Mouse (Mus musculus): ENCODE data around the gene Mcpt9.
"Not testable (repeated sequence)": the region's sequence is repeated elsewhere in the genome, so short reads cannot be mapped to it uniquely, and the experiment has no call there.

The Mcpt9 gene

DNA sequence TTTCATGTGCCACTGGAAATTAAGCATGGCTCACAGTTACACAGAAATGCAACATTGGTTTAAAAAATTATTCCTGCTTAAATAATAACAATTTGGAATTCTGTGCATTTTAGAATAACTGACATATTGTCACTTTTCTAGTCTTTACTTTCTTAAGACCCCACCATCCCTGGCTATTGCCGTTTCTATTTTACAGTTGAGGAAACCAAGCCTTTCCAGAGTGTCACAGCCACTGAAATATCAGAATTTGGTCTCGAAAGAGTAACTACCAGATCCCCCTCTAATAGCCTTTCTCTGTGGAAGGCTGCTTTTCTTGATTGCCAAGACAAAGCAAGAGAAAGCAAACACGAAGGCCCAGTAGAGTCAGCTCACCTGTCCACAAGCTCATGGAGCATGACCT is at the start of gene Mcpt9:
Mcpt9 (minus strand) TSS at position 101 of the 400 bp plus-strand sequence.
- not testable (repeated sequence) for DNase-seq (ENCODE audit: low read depth, low spot score)

DNA sequence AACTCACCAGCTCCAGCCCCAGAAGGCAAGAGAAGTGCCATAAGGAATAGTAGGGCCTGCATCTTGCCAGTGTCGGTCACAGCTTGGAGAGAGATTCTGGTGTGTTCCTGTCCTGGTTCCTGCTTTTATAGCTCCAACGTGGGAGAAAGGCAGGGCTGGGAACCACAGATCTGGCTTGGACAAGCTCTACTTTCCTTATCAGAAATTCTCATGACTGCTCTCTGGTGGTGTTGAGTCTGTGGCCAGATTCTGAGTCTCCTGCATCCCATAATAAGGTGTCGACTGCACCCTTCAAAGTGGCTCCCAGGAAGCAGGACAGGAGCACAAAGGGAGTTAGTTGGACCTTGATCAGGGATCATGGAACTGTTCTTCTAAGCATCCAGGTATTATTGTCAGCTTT is 31.9 kb upstream of the Mcpt9 start, which contains the start of gene Mcpt4:
Mcpt4 (minus strand) TSS at position 101 of the 400 bp plus-strand sequence.
- DNase-seq (ENCODE audit: low read depth, low spot score), result not testable (repeated sequence)

DNA sequence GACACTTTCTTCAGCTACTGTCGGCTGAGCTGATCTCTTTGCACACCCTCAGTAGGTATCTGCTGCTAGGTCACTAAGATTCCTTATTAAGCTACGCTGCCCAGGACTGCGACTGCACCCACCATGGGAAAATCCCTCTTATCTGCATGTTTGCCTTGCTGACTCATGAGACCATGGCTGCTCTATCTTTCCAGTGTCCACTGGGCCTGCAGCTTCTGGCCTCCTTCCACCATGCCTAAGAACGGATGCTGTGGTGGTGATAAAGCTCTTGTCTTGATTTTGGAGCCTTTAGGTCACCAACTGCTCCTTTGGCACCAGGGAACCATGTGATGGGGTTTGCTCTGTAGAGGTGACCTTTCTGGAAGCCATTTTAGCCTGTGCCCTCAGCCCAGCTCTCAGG is 27.4 kb upstream of the Mcpt9 start:
- no peak for DNase-seq (ENCODE audit: low read depth, low spot score)

DNA sequence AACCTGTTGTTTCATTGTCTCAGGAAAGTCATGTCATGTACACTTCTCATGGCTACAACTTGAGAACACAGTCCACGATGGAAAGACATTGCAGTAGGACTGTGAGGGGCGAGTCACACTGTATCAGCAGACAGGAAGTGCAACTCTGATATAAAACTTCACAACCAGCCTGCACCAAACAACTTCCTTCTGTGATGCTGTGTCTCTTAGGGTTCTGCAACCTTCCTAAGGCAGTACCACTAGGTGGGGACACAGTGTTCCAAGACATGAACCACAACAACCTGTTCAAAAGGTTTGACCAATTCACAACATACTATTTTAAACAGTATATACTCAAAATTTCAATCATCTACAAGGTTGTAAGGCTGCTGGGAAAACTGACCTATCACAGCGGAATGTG is 25.1 kb upstream of the Mcpt9 start:
- no peak for DNase-seq (ENCODE audit: low read depth, low spot score)

DNA sequence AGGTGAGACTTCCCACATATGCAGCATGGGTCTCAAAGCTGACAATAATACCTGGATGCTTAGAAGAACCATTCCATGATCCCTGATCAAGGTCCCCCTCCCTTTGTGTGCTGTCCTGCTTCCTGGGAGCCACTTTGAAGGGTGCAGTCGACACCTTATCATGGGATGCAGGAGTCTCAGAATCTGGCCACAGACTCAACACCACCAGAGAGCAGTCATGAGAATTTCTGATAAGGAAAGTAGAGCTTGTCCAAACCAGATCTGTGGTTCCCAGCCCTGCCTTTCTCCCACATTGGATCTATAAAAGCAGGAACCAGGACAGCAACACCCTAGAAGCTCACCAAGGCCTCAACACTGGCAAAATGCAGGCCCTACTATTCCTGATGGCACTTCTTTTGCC is 11.5 kb upstream of the Mcpt9 start, which contains the start of gene Mcpt2:
Mcpt2 (plus strand) TSS at position 250 of the 400 bp plus-strand sequence.
- DNase-seq (ENCODE audit: low read depth, low spot score), result not testable (repeated sequence)

DNA sequence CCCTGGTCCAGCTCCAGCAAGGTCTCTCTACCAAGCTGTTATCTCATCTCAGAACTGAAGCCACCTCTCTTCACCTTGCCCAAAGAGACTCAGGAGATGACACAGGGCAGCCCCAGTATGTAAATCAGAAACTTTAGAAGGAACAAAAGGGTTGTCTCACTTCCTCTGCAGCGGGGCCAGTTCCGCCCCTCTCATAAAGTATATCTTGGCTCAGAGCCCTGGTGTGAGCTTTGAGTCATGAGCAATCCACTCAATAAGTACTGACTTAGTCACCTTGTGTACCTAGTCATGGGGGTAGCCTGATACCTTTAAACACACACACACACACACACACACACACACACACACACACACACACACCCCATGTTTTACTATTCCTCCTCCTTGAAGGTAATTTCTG is 4.1 kb upstream of the Mcpt9 start:
- DNase-seq (ENCODE audit: low read depth, low spot score), result no peak

DNA sequence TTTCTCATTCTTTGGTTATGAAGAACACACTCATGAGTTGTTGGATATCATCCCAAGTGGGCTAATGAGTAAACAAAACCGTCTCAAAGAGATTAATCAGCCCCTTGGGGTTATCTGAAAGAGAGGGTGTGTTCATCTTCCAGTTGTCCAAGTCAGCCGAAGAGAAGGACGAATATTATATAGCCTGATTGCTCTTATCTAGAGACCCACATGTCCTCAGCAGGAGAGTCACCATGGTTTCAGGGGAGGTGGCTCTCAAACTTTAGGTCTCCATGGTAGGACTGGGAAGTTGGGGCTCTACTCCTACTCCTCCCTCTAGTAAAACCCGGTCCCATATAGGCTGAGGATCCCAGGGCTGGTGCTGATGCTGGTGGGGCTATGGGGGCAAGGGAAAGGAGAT is 9.0 kb downstream of the Mcpt9 start:
- DNase-seq (ENCODE audit: low read depth, low spot score), result not testable (repeated sequence)

DNA sequence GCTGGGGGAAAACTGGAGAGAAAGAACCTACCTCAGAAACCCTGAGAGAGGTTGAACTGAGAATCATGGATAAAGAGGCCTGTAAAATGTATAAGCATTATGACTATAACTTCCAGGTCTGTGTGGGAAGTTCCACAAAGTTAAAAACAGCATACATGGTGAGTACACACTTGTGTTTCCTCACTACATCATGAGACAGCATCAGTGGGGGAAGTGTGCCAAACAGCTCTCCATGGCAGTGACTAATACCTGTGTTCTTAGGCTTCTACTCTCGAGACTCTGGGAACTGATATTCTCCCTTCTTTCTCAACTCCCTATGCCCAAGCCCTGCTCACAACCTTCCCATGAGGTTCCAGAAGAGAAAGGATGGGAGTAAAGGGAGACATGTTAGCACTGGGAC is 10.8 kb downstream of the Mcpt9 start:
- no peak for DNase-seq (ENCODE audit: low read depth, low spot score)

DNA sequence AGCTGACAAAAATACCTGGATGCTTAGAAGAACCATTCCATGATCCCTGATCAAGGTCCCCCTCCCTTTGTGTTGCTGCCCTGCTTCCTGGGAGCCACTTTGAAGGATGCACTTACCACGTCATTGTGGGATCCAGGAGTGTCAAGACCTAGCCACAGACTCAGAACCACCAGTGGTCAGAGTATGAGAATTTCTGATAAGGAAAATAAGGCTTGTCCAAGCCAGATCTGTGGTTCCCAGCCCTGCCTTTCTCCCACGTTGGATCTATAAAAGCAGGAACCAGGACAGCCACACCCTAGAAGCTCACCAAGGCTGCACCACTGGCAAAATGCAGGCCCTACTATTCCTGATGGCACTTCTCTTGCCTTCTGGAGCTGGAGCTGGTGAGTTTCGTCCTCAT is 12.6 kb downstream of the Mcpt9 start, which contains the start of gene Mcpt1:
Mcpt1 (plus strand) TSS at position 301 of the 400 bp plus-strand sequence.
- DNase-seq (ENCODE audit: low read depth, low spot score), result not testable (repeated sequence)

DNA sequence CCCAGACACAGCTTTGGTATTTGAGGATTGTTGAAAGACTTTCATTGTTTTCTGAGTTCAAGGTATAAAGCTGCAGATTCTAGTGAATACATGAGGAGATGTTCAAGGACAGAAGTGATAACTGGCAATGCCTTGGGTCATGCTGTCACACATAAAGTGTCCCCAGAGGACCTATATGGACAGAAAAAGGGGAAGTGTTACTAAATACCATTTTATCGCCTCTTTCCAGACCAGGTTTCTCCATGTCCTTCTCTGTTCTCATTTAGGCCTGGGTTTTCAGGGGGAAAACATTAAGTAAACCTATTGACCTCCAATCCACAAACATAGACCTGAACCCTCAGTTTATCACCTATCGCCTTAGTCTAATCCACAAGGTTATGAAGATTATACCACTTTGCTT is 16.4 kb downstream of the Mcpt9 start:
- DNase-seq (ENCODE audit: low read depth, low spot score), result no peak

DNA sequence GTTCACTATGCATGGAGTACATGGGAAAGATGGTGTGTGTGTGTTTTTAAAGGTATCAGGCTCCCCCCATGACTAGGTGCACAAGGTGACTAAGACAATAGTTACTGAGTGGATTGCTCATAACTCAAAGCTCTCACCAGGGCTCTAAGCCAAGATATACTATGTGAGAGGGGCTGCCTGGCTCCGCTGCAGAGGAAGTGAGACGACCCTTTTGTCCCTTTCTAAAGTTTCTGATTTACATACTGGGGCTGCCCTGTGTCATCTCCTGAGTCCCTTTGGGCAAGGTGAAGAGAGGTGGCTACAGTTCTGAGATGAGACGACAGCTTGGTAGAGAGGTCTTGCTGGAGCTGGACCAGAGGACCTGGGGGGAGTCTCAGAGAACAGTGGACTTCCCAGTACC is 17.1 kb downstream of the Mcpt9 start:
- no peak for DNase-seq (ENCODE audit: low read depth, low spot score)

DNA sequence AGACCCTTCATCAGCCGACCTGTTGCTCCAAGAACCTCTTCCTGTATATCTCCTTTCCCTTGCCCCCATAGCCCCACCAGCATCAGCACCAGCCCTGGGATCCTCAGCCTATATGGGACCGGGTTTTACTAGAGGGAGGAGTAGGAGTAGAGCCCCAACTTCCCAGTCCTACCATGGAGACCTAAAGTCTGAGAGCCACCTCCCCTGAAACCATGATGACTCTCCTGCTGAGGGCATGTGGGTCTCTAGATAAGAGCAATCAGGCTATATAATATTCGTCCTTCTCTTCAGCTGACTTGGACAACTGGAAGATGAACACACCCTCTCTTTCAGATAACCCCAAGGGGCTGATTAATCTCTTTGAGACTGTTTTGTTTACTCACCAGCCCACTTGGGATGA is 42.8 kb downstream of the Mcpt9 start:
- DNase-seq (ENCODE audit: low read depth, low spot score), result not testable (repeated sequence)

Data from R1 (cell line).